Mouse (Mus musculus): ENCODE data around the gene Cfap57. TPM values are rescaled to one million over a fixed set of nuclear protein-coding genes. Genes with fewer than 3 reads are reported as not detected.

Cfap57 gene
- total RNA-seq, 2 experiments from 2014 or later = 0.51 TPM; not detected in 1

DNA sequence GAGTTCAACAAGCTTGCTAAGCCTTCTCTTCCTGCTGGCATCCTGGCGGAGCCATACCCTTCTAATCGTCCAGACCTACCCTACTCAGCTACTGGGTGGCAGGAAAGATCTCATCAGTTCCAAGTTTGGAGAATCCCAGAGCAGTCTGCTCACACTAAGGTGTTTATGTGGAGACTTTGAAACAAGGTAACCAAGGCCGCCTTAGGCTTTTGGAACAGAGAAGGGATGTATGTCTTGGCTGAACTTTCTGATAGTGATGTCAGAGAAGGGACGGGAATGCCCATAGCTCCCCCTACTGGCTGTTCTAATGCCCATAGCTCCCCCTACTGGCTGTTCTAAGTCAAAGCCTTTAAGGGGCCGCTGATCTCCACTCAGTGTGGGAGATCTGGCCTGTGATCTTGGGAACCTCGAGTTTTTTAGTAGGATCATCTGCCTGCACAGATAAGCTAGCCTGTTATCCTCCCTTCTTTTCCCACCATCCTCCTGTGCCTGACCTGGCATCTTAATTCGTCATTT, 54.4 kb downstream of the Cfap57 start:
- ATAC-seq (replicated peaks; ENCODE audit: low FRiP score, poor library complexity, severe bottlenecking) = peak; percentile 53; the same call in 1 of the 2 replicates

DNA sequence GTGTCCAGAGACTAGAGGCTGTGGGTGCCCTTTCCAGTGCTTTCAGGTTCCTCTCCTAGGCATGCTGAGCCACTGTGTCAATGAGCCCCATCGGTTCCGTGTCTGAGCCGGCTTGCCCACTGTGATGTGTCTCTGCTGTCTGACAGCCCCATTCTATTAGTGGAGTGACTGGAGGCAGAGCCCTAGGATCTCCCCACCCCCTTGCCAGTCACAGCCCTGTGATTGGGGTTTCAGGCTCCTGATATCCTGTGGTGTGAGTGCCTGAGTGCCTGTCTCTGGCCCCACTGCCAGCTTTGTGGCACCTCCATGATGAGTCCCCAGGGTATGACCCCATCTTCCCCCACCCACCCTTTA, 55.7 kb downstream of the Cfap57 start:
- no peak for ATAC-seq (replicated peaks; ENCODE audit: low FRiP score, poor library complexity, severe bottlenecking)

DNA sequence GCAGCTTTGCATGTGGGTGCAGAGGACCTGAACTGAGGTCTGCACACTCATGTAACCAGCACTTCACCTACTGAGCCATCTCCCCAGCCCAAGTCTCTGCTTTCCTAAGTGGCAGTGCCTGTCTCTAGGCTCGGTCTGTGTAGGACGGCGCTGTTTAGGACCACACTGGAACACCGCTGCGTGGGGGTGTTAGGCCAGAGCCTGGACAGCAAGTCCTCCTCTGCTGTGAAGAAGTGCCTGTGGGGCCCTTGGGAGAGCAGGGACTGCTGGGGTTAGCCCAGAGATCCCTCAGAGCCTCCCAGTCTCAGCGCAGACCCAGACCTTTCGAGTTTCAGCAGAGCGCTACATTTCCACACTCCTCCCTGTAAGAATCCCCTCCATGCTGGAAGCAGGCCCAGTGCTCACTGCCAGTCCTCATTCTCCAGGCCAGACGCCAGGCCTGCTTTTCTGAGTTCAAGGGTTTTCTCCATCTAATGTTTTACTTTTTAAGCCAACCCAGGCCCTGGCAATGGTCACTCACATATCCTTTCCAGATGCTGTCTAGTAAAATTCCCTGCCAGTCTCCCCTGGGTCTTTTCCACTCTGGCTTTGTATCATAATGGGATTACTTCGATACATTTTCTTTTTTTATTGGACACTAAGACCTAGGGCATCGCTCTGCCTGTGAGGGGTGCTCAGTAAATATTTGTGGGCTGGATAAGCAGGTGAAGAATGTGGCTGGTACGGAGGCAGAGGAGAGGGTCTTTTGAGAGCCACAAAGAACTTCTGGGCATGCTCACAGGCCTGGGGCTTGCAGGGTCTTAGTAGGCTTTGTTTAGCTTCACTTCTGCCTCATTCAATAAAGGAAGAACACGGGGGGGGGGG, 56.3 kb downstream of the Cfap57 start:
- no peak for ATAC-seq (replicated peaks; ENCODE audit: low FRiP score, poor library complexity, severe bottlenecking)

DNA sequence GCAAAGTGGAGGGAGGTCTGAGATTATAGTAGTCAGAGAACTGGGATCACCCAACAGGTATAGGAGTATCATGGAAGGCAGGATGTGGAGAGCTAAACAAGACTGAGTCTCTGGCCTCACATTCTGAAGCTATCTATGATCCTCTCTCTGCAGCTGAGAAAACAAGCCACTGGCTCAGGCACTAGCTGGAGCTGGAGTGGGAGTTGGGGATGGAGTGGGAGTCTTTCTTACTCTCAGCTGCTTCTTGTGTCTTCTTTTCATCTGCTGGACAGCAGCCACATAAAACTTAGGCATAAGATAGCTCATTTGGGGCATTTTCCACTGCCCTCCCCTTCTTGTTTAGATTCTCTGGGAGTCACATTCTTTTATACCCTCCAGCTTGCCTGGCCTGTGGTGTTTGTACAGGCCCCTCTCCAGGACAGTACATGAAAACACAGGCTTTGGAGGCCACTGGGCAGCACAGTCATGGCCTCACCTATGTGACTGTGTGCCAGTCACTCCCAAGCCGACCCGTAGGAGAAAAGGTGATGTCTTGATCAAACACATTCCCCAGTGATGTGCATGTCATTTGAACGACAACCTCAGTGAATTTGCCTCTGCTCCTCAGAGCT, 67.4 kb downstream of the Cfap57 start:
- ATAC-seq (replicated peaks; ENCODE audit: low FRiP score, poor library complexity, severe bottlenecking) = no peak

- peak; percentile 83 for ATAC-seq (replicated peaks; ENCODE audit: low FRiP score, poor library complexity, severe bottlenecking)
Observed at GRCm38 (mm10) chr4:118548130-118548480, 72.5 kb downstream of the Cfap57 start.

- peak; percentile 83 for ATAC-seq (replicated peaks; ENCODE audit: low FRiP score, poor library complexity, severe bottlenecking)
Observed at GRCm38 (mm10) chr4:118547424-118548129, 73.0 kb downstream of the Cfap57 start.

DNA sequence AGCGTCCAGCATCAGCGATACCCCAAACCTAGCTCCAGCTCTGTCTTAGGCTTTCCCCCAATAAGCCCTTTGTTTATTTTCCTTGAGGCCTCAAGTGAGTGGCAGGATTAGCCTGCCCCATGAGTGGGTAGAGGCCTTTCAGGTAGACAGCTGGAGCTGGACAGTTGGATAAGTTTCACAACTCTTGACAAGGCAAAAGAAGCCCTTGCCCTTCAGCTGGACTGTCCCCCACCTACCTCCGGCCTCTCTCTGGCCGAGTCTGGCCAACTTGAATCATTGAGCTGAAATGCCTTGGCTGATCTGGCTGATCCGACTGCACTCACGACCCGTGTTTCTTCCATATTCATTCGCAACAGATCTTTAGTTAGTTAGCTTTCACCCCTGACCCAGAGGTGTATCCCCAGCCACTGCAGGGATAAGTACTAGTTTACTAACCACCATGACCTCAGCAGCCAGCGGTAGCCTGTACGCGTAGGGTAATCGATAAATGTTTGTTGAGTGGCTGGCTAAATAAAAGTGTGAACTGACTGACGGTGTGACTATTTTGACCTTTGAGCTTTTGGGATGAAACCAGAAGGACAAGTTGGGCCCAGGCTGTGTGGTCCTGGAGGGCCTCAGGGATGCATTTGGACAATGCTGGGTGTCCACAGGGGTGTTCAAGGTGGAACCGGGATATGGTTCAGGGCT, 76.0 kb downstream of the Cfap57 start:
- no peak for ATAC-seq (replicated peaks; ENCODE audit: low FRiP score, poor library complexity, severe bottlenecking)

- ATAC-seq (replicated peaks; ENCODE audit: low FRiP score, poor library complexity, severe bottlenecking) = no peak
Observed at GRCm38 (mm10) chr4:118543592-118544260, 76.9 kb downstream of the Cfap57 start, which contains the start of gene Tmem125. Gene Tmem125, minus strand, starts transcription at chr4:118544044.

GRCm38 (mm10) chr4:118543158-118543530, 77.4 kb downstream of the Cfap57 start:
- ATAC-seq (replicated peaks; ENCODE audit: low FRiP score, poor library complexity, severe bottlenecking) = no peak

DNA sequence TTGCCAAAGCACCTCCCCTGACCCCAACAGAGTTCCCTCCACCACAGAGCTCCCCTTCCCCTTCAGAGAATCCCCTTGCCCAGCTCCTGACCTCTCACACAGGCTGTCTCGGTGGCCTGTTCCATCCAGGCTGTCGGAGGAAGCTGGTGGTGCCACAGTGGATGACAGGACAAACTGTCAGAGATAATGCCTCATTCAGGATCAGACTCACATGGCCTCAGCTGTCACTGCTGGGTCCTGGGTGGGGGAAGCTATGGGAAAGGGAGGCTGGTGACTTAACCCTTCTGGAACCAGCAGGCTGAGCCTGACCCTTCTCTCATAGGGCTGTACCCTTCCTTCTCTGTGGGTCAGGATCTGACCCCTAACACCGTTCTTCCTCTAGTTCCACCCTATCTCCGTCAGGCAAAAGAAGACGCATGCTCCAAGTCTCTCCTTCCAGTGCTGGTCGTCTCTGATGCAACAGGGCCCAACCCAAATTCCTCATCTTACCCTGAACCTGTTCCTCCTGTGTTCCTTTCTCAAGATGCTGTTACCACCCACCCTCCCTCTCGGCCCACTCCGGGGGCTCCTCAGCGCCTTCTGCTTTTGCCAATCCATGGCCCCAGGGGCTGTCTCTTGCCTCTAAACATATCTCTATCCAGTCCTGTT, 77.9 kb downstream of the Cfap57 start:
- no peak for ATAC-seq (replicated peaks; ENCODE audit: low FRiP score, poor library complexity, severe bottlenecking)

GRCm38 (mm10) chr4:118539904-118540303, 80.7 kb downstream of the Cfap57 start:
- no peak for ATAC-seq (replicated peaks; ENCODE audit: low FRiP score, poor library complexity, severe bottlenecking)

DNA sequence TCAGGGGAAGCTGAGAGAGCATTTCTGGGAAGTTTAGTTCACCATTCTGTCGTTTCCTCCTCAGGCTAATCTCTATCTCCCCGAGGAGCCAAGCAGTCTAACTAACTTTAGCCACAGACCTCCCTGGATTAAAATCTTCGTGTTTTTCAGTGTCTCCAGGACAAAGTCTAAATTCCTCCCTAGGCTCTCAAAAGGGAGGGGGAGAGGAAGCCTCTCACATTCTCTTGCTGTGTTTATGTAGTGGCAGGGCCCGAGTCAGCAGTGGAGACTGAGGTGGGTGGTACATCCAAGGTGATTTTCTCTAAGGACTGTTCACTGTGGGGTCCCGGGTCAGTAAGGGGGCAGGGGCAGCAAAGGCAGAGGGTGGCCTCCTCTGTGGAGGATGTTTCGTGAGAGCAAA, 82.8 kb downstream of the Cfap57 start:
- no peak for ATAC-seq (replicated peaks; ENCODE audit: low FRiP score, poor library complexity, severe bottlenecking)

GRCm38 (mm10) chr4:118535610-118536009, 85.0 kb downstream of the Cfap57 start:
- ATAC-seq (replicated peaks; ENCODE audit: low FRiP score, poor library complexity, severe bottlenecking) = no peak

DNA sequence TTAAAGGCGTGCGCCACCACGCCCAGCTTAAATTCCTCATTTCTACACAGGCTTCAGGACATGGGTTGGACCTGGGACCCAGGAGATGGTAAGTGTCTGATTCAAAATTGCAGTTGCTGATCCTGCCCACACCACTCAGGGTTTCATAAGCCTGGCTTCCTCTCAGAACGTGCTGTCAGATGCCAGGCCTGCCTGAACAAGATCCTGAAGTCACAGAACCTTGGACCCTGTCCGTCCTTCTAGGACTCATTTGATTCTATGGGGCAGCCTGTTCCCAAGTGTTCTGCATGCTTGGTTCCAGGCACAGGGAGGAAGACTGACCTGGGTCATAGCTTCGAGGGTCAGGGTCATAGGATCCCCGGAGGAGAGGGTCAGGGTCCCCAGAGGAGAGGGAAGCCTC, 87.0 kb downstream of the Cfap57 start:
- no peak for ATAC-seq (replicated peaks; ENCODE audit: low FRiP score, poor library complexity, severe bottlenecking)

GRCm38 (mm10) chr4:118533156-118533555, 87.4 kb downstream of the Cfap57 start:
- ATAC-seq (replicated peaks; ENCODE audit: low FRiP score, poor library complexity, severe bottlenecking) = no peak

- ATAC-seq (replicated peaks; ENCODE audit: low FRiP score, poor library complexity, severe bottlenecking) = no peak
Observed at GRCm38 (mm10) chr4:118532663-118533062, 87.9 kb downstream of the Cfap57 start.

DNA sequence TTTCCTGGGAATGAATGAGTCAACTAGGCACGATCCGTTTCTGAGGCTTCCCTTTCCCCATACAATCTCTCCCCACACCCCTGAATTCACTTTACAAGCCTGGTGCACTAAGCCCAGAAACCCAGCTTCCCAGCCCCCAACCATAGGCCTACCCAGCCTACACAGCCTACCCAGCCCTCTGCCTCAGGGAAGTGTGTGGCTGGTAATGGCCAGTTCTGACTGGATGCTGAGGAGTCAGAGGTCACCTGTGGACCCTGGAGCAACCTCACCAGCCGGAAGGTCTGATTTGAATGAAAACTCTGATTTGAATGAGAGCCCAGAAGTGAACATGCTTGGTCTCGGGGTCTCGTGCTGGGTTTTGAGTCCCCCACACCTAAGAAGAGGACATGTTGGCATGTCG, 92.9 kb downstream of the Cfap57 start:
- no peak for ATAC-seq (replicated peaks; ENCODE audit: low FRiP score, poor library complexity, severe bottlenecking)

- no peak for ATAC-seq (replicated peaks; ENCODE audit: low FRiP score, poor library complexity, severe bottlenecking)
Observed at GRCm38 (mm10) chr4:118527335-118527681, 93.3 kb downstream of the Cfap57 start.
